Mouse (Mus musculus) heart, embryonic 13.5 days (tissue): ENCODE data around the gene Slc35g1. TPM values are rescaled to one million over a fixed set of nuclear protein-coding genes. Genes with fewer than 3 reads are reported as not detected.

Source experiments
- ATAC-seq: fragments of 200-750 bp; cut with Nextera tagmentation; 2 replicates; pipeline ENCODE4 v1.8.0; 2017; ENCODE audit warnings: moderate TSS enrichment; ENCODE audit not compliant: insufficient number of reproducible peaks, low FRiP score, low TSS enrichment; ENCODE audit errors: extremely low read depth
- H3K27ac ChIP-seq: fragments of 300-500 bp; sonication (generic); replicated peaks from 2 replicates; pipeline ENCODE4 v1.5.1; 2015; ENCODE audit warnings: moderate library complexity, mild to moderate bottlenecking, inconsistent platforms
- H3K27me3 ChIP-seq: fragments of 300-500 bp; sonication (generic); replicated peaks from 2 replicates; pipeline ENCODE4 v1.6.1; 2015; ENCODE audit warnings: mild to moderate bottlenecking, inconsistent platforms
- H3K36me3 ChIP-seq: fragments of 300-500 bp; sonication (generic); 2 replicates; pipeline ENCODE4 v1.6.1; 2015; ENCODE audit warnings: mild to moderate bottlenecking, inconsistent platforms
- H3K4me1 ChIP-seq: fragments of 300-500 bp; sonication (generic); 2 replicates; pipeline ENCODE4 v1.6.1; 2015; ENCODE audit warnings: inconsistent platforms
- H3K4me2 ChIP-seq: fragments of 300-500 bp; sonication (generic); 2 replicates; pipeline ENCODE4 v1.6.1; 2015; ENCODE audit warnings: inconsistent platforms, mild to moderate bottlenecking, moderate library complexity
- H3K4me3 ChIP-seq: fragments of 300-500 bp; sonication (generic); 2 replicates; pipeline ENCODE4 v1.5.1; 2015; ENCODE audit warnings: moderate library complexity, mild to moderate bottlenecking, inconsistent platforms
- H3K9ac ChIP-seq: fragments of 300-500 bp; sonication (generic); 2 replicates; pipeline ENCODE4 v1.6.1; 2015; ENCODE audit warnings: inconsistent platforms, mild to moderate bottlenecking, moderate library complexity
- H3K9me3 ChIP-seq: fragments of 300-500 bp; sonication (generic); 2 replicates; pipeline ENCODE4 v1.6.1; 2016; ENCODE audit warnings: inconsistent platforms
- WGBS: fragments of 180-500 bp; shearing (Covaris S2); methylation state at CpG from one replicate; pipeline ENCODE4 v1.1.7; 2015; ENCODE audit warnings: mixed read lengths; 5-methylcytosine and 5-hydroxymethylcytosine counted together
- polyA plus RNA-seq: library from polyadenylated mRNA; unstranded; fragments of >200 nt; fragmentation: Nextera tagmentation; extraction: Ambion mirVana; gene quantifications from 2 replicates; pipeline ENCODE4 v1.2.1, GENCODE M21; 2015

Slc35g1 gene
- polyA plus RNA-seq, 1 experiment from 2014 or later, result 1.9 TPM

- no peaks in the 10 kb centered on the region for H3K9me3 ChIP-seq
- H3K27me3 ChIP-seq, result no peaks in the 10 kb centered on the region
- H3K27ac ChIP-seq, result no peak overlapping the region
- no peaks in the 10 kb centered on the region for H3K4me1 ChIP-seq
- H3K4me3 ChIP-seq, result no peak overlapping the region
- no peak for ATAC-seq
- H3K9ac ChIP-seq, result no peak overlapping the region
- H3K36me3 ChIP-seq, result no peaks in the 10 kb centered on the region
- 83% methylated on average over 6 of the region's 7 CpGs for whole genome bisulfite sequencing
- no peak overlapping the region for H3K4me2 ChIP-seq
Observed at GRCm38 (mm10) chr19:38424581-38424980, 28.8 kb downstream of the Slc35g1 start.

GRCm38 (mm10) chr19:38429269-38429668 lies 33.5 kb downstream of the Slc35g1 start:
- no peak overlapping the region for H3K9ac ChIP-seq
- peaks cover 7% of the 10 kb centered on the region for H3K4me1 ChIP-seq
- no peaks in the 10 kb centered on the region for H3K36me3 ChIP-seq
- H3K4me3 ChIP-seq, result no peak overlapping the region
- ATAC-seq, result no peak
- WGBS, result 36% methylated on average over 5 of the region's 5 CpGs
- H3K4me2 ChIP-seq, result no peak overlapping the region
- no peaks in the 10 kb centered on the region for H3K27me3 ChIP-seq
- H3K27ac ChIP-seq, result no peak overlapping the region
- no peaks in the 10 kb centered on the region for H3K9me3 ChIP-seq

- H3K9me3 ChIP-seq, result no peaks in the 10 kb centered on the region
- no peak for ATAC-seq
- H3K36me3 ChIP-seq, result no peaks in the 10 kb centered on the region
- H3K27me3 ChIP-seq, result no peaks in the 10 kb centered on the region
- peaks cover 19% of the 10 kb centered on the region for H3K4me1 ChIP-seq
- 78% methylated on average over 8 of the region's 8 CpGs for WGBS
- no peak overlapping the region for H3K4me3 ChIP-seq
- no peak overlapping the region for H3K4me2 ChIP-seq
- H3K27ac ChIP-seq, result no peak overlapping the region
- no peak overlapping the region for H3K9ac ChIP-seq
Observed at GRCm38 (mm10) chr19:38430475-38430874, 34.7 kb downstream of the Slc35g1 start.

- peaks cover 21% of the 10 kb centered on the region for H3K4me1 ChIP-seq
- no peaks in the 10 kb centered on the region for H3K36me3 ChIP-seq
- WGBS, result 67% methylated on average over 7 of the region's 7 CpGs
- no peak overlapping the region for H3K4me2 ChIP-seq
- no peaks in the 10 kb centered on the region for H3K27me3 ChIP-seq
- no peak for ATAC-seq
- H3K27ac ChIP-seq, result no peak overlapping the region
- H3K4me3 ChIP-seq, result no peak overlapping the region
- peaks cover 7% of the 10 kb centered on the region; the same call in 1 of the 2 replicates for H3K9me3 ChIP-seq
- H3K9ac ChIP-seq, result no peak overlapping the region
Observed at GRCm38 (mm10) chr19:38431326-38431725, 35.5 kb downstream of the Slc35g1 start.

GRCm38 (mm10) chr19:38432021-38432420 lies 36.2 kb downstream of the Slc35g1 start:
- Histone ChIP-seq H3K27ac (no peak overlapping the region), H3K4me2 (no peak overlapping the region), H3K9ac (no peak overlapping the region), H3K9me3 (peaks cover 9% of the 10 kb centered on the region; the same call in 1 of the 2 replicates), H3K4me1 (peaks cover 21% of the 10 kb centered on the region), H3K4me3 (no peak overlapping the region), H3K36me3 (no peaks in the 10 kb centered on the region), H3K27me3 (no peaks in the 10 kb centered on the region)
- 73% methylated on average over 3 of the region's 3 CpGs for WGBS
- ATAC-seq, result no peak

- H3K4me2 ChIP-seq, result no peak overlapping the region
- ATAC-seq, result no peak
- no peak overlapping the region for H3K27ac ChIP-seq
- H3K9ac ChIP-seq, result no peak overlapping the region
- H3K4me3 ChIP-seq, result no peak overlapping the region
- no peaks in the 10 kb centered on the region for H3K27me3 ChIP-seq
- peaks cover 21% of the 10 kb centered on the region for H3K4me1 ChIP-seq
- 79% methylated on average over 2 of the region's 2 CpGs for WGBS
- H3K9me3 ChIP-seq, result peaks cover 9% of the 10 kb centered on the region; the same call in 1 of the 2 replicates
- H3K36me3 ChIP-seq, result no peaks in the 10 kb centered on the region
Observed at GRCm38 (mm10) chr19:38433381-38433780, 37.6 kb downstream of the Slc35g1 start.

GRCm38 (mm10) chr19:38435221-38435620 lies 39.4 kb downstream of the Slc35g1 start:
- Histone ChIP-seq H3K27me3 (no peaks in the 10 kb centered on the region), H3K9me3 (peaks cover 9% of the 10 kb centered on the region; the same call in 1 of the 2 replicates), H3K36me3 (no peaks in the 10 kb centered on the region), H3K27ac (peak overlapping the region; percentile 61), H3K4me3 (peak overlapping the region; percentile 9; the same call in 1 of the 2 replicates), H3K4me2 (peak overlapping the region; percentile 53), H3K9ac (no peak overlapping the region), H3K4me1 (peaks cover 18% of the 10 kb centered on the region)
- 49% methylated on average over 15 of the region's 15 CpGs for WGBS
- no peak for ATAC-seq

GRCm38 (mm10) chr19:38441860-38442259 lies 46.1 kb downstream of the Slc35g1 start:
- Histone ChIP-seq H3K27me3 (no peaks in the 10 kb centered on the region), H3K4me1 (peaks cover 4% of the 10 kb centered on the region; the same call in 1 of the 2 replicates), H3K9ac (no peak overlapping the region), H3K36me3 (no peaks in the 10 kb centered on the region), H3K9me3 (no peaks in the 10 kb centered on the region), H3K4me2 (no peak overlapping the region), H3K27ac (no peak overlapping the region), H3K4me3 (no peak overlapping the region)
- ATAC-seq, result no peak
- WGBS, result 49% methylated on average over 8 of the region's 8 CpGs

GRCm38 (mm10) chr19:38445758-38446157 lies 50.0 kb downstream of the Slc35g1 start:
- H3K9ac ChIP-seq, result no peak overlapping the region
- no peaks in the 10 kb centered on the region for H3K27me3 ChIP-seq
- H3K4me1 ChIP-seq, result peaks cover 4% of the 10 kb centered on the region; the same call in 1 of the 2 replicates
- H3K4me2 ChIP-seq, result no peak overlapping the region
- WGBS, result 48% methylated on average over 5 of the region's 5 CpGs
- no peaks in the 10 kb centered on the region for H3K36me3 ChIP-seq
- H3K9me3 ChIP-seq, result no peaks in the 10 kb centered on the region
- ATAC-seq, result no peak
- no peak overlapping the region for H3K4me3 ChIP-seq
- no peak overlapping the region for H3K27ac ChIP-seq

Other genes starting within 250 kb of the Slc35g1 start
- gene Fra10ac1, start 171.8 kb upstream of the Slc35g1 start, polyA plus RNA-seq, result 24.4 and 27.5 TPM in 2 replicates
- 0.05 TPM in 1 of 2 replicates, not detected in the other for gene Lgi1, start 131.4 kb upstream of the Slc35g1 start, polyA plus RNA-seq
- 4.5 and 4.8 TPM in 2 replicates for gene Plce1, start 85.1 kb downstream of the Slc35g1 start, polyA plus RNA-seq